Mouse (Mus musculus) regulatory T cell (primary cell): ENCODE data around the gene Adtrp.

Experiments
- in situ Hi-C: fragments of 300-600 bp; cut with MboI, MseI; formaldehyde crosslinking; loops from one replicate; pipeline ENCODE4 v1.15.1; 2025; ENCODE audit warnings: high pct_unique_total_duplicates

Gene Adtrp

DNA sequence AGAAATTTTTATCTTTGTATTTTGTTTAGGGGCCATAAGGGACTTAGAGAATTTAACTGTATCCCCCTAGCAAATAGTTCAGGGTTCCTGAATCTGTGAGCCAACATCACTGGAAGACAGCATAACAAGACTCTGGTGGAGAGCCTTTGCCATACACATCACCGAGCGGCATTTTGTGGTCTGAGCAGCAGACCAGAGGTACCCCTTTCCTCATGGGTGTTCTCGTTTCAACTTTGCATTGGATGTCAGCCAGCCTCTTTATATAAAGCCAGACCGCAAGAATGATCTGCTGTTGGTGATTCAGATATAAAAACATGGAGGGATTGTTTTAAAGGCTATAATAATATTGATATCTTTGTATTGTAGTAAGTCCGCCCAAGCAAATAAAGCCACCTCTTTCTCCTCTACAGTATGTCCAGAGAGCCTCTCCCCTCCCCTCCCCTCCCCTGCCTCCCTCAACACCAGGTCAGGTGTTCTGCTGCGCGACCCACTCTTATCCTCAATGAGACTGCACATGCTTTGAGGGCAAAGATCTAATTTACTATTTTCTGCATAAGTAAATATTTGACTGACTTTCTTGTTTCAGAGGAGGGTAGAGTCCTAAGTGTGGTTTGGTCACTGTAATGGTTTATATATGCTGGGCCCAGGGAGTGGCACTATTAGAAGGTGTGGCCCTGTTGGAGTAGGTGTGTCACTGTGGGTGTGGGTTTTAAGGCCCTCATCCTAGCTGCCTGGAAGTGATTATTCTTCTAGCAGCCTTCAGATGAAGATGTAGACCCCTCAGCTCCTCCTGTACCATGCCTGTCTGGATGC, 62.4 kb downstream of the Adtrp start:
- in situ Hi-C loops: no loop called here

DNA sequence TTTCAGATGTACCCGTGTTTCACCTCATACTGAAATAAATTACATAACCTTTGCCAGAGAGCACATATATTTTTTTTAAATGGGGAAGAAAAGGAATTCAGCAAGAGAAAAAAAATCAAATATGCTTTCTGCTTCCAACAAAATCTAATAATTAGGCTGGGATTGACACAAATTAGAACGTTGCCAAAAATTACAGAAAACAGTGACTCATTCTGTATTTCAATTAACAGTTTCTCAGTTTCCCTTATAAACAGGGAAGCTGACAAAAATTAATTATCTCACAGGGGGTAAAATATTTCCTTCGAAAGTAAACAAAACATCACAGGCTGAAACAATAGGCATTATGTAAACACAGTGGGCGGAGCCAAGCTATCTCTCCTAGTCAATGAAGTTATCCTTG, 67.2 kb downstream of the Adtrp start:
- in situ Hi-C loops: no loop called here

DNA sequence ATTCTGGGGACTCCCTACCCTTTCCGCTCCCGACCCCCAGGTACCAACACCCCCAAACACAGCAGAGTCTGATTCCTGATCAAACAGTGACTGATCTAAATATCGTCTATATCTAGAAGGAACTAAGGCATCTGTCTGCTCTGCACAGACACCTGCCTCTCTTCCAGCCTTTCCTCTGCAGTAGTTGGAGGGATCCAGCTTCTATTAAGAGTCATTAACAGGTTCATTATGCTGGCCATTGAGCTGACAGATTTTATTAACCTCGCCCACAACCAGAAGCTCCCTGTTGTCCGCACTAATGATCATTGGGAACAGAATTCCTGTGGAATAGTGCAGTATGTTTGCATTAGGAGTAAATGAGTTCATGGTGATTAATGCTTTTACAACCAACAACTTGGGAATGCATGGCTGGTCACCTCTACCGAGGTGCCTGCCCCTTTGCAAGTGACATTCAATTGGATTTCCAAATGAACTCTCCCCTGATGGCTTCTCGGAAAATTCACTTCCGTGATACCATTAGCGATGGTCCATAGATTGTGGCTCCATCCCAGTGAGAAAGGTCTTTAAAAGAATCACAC, 67.8 kb downstream of the Adtrp start:
- in situ Hi-C loops: no loop called here

DNA sequence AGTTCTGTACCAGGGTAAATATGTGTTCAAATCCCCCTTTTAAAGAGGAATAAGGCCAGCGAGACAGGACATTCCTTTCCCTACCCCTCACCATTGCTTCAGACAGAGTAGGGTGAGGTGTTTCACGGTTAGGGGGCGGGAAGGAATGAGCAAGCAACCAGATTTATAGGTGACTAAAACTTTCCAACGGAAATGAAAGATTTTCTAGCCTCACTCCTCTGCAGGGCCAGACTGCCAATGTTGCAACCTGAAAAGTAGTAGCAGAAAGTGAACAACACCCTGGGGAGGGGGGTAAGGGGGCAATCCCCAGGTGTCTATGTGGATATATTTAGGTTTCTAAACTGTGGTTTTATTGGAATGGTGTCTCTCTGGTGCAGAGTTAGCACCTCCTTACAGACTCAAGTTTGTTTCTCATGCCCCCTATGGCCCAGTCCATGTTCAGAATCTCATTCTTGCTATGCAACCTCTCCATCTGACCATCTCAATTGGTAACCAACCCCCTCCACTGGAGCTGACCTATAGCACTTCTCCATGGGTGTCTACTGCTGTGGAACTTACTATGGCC, 73.6 kb downstream of the Adtrp start:
- in situ Hi-C loops: no loop called here

DNA sequence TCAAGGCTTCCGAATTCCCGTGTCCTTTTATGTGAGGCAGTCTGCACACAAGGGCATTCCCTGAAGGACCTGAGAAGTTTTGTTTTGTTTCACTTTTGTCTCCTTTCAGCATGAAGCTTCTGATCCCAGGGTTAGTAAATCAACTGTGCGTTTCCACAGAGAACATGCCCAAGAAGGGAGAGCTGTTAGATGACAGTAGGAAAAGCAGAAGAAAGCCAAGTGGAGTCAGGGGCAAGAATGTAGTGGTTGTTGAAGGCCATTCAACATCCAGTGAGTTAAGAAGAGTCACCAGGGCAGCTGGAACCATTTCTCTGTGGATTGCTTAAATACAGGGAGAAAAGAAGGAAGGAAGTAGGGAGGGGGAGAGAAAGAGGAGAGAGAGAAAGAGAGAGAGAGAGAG, 76.4 kb downstream of the Adtrp start:
- in situ Hi-C loops: no loop called here

DNA sequence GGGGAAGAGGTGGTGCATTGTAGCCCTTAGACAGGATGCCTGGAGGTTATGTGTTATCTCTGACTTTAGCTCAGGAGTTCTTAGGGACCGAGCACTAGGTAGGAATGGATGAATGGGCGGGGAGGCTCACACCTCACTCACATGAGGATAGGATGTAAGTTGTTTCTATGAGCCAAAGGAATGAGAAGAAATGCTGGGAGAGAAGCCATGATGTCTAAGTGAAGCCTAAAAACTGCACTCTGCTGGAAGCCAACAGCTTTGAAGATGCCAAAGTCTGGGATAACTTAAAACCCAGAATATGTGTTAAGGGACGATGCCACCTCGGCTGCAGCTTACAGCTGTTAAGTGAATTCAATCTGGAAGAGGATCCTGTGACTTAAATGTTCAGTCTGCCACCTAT, 79.5 kb downstream of the Adtrp start:
- in situ Hi-C loops: no loop called here

DNA sequence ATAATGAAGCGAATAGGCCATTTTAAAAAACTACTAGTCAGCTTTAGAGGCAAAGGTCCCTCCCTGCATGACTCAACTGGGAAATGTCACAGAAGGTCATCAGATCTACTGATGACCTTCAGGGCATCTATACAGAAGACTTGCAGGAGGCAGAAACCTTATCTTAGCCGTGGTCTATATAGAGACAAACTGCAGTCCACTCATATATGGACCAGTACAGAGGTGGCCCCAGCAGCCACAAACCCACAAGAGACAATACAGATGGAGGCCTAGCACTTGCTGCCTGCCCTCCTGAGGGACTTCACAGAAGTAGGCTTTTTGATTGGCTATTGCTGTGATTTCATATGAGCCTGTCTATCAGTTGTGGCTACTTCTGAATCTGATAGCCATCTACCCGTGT, 85.5 kb downstream of the Adtrp start:
- in situ Hi-C loops: no loop called here

DNA sequence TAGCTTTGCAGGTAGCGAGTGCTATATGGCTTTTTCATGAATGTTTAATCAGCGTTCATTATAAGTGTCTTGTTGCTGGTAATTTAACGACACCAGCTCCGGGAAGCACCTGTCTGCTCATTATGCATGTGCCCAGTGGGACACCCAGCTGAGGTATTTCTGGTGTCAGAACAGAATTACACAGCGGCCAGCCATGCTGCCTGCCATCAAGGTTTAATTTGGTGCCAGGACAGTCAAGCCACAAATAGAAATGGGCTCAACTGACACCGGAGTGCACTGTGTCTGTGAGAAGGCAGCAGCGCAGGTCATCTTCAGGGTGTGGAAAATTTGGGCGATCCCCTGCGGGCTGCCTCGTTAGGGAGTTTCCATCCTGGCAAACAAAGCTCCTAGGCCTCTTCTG, 87.0 kb downstream of the Adtrp start:
- in situ Hi-C loops: no loop called here

DNA sequence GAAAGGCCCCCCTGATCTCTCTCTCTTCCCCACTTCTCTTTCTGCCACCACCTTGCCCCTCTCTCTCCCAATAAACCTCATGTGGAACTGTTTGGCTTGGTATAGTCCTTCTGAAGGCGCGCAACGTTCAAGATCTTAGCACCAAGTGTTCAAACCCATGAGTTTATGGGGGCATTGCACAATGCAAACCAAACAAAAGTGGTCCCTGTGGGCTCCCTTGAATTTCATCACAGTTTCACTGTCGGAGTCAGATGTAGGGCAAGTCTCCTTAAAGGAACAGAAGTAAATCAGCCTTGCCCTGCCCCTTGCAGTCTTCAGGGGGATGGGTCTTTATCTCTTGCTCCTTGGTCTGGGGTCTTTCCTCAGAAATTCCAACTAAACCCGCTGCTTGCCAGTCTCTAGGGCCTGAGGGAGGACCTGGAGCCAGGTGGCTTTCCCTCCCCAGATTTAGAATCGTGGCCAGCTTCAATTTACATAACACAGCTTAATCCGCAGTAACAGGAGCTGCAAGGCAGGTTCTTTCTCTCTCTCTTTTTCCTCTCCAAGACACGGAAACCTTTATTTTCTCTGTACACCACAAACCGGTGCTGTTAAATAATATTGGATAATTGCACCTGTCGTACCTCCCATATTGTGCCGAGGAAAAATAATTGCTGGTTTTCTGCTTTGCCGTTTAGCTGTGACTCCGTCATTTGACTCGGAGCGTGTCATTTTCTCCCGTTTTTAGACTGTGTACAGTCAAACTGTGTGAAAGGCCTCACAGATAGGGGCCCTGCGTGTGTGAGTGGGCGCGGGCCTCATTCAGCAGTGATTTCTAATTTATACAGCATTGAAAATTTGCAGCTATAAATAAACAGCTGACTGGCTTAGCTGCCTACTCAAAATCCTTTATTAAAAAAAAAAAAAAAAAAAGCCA, 88.7 kb downstream of the Adtrp start:
- in situ Hi-C loops: no loop called here

DNA sequence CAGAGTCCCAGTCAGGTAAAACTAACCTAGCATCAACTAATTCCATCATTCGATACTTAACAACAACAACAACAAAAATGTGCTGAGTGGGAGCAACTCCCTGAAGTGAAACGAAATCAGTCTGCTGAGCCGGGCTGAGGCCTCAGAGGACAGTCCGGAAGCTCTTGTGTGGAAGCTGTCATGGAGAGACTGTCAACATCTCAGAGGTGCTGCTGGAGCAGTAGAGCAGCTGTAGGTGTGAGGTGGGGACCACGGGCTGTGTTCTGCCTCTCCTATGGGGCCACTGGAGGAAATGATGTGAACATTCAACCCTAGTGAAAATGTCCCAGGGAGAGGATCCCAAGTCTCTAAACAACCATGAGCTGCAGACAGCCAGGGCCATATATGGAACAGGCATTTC, 94.4 kb downstream of the Adtrp start:
- in situ Hi-C loops: no loop called here

DNA sequence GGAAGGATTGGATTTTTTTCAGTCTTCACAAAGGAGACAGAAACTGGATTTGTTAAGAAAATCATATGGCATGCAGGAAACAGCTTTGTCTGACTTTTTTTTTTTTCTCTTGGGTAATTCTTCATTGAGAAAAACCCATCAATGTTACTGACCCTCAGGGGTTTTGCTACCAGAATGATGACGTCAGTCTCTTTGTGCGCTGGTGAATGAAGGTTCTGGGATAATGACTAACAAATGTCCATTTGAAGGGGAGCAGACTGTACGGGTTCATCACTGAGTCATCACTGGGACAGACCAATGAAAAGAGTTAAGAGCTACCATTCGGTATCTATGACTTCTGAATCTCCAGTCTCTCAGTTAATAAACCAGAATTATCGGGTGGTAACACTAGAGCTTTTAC, 97.0 kb downstream of the Adtrp start:
- in situ Hi-C loops: no loop called here

DNA sequence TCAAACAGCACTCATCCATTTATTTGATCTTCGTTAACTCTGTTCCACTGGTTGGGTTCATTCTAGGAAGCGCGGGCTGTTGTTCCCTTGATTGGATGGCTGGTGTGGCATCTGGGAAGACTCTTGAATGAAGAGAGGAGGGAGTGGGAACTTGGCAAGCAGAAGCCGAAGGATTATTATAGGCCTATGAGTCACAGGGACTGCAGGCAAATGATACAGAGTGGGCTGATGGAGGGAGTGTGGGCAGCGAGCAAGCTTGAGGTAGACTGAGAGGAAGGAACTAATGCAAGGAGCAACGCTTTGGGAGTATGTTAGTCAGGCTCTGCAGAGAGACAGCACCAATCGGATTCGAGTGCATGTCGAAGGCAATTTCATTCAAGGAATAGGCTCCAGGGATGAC, 98.6 kb downstream of the Adtrp start:
- in situ Hi-C loops: no loop called here

DNA sequence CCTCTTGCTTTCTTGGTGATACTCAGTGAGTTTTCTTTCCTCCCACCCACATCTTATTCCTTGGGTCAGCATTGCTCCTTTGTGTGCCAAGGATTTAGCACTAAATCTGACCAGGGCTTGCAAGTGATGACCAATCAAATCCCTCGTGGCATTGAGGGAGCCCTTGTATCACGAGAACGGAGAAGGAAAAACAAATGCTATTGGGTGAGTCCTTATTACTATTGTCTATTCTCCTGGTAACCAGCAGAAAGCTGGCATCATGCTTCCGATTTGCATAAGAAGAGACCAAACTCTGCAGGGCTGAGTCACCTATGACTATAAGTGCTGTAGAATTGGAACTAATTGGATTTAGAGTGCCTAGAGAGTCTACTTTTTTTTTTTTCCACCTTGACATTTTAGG, 99.8 kb downstream of the Adtrp start:
- in situ Hi-C loops: no loop called here

DNA sequence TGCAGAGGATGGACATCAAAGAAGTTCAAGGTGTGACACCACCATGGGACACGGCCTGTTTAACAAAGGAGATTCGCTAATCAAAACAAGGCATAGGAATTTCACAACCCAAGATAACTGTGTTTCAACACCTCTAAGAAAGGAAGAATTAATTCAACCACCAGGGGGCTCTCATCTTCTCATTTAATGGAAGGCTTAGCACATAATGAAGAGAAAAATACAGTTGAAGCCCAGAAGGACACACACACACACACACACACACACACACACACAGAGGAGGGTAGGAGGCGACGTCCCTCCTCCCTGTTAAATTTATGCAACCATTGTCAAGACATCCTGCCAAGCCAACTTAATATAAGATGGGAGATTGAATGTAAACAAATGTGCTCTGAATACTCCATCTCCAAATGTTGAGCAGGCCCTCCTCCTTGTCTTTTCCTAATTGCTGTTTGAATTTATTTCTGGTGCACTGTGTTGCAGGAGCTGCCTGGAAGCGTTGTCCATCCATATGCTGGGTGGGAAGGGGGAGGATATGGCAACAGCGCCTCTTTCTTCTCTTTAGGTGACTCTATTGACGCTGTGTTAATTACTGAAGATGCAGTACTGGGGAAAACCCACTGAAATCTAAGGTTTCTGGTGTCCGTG, 100.4 kb downstream of the Adtrp start:
- in situ Hi-C loops: no loop called here

DNA sequence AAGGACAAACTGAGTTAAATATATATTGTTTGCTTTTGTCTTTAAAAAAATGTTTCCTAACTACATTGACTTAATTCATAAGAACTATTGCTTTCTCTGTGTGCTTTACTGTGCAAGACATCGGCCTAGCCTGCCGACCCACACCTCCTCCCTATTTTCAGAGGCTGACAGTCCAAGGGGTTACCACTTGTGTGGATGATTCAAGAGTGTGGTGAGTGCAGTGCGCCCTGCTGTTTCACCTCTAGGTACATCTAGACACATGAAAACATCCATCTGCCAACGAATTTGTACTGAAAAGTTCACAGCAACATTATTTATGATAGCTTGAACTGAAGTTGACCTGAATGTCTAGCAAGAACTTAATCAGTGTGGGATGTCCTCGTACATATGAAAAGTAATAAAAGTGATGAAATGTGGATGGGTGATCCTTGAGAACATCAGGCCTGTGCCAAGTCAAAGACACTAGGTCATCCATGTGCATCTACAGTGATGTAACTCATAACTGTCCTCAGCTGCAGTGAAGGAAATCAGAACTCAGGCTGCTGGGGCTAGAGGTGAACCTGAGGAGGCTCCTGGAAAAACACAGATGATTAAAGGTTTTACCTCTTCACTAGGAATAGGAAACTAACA, 106.9 kb downstream of the Adtrp start:
- in situ Hi-C loops: no loop called here

DNA sequence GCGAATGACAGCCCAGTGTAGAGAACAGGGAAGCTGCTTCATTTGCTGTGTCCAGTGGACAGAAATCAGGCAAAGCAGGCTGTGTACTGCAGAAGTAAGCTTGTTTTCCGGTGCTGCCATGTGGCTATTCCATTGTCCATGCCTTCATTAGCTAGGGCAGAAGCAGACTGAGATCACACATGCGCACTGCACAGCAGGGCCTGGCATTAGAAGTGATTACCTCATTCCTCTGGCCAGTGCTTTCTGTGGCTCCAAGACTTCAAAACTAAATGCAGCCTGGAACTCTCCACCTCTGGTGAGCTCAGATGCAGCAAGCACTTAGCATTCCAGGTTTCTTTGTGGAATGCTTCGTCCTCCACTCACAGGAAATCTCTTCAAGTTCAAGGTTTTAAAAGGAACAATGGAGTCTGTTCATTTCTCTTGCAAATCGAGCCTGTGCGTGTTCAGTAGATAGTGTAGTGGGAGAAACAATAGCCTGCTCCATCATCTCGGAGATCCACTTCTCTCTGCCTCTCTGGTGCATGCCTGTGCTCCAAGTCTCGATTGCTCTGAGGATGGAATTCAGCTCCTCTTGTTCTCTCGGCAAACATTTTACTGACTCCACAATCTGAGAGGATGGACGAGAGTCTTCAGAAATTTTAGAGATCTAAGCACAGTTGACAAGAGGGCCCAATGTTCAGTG, 109.7 kb downstream of the Adtrp start:
- in situ Hi-C loops: loop anchor here (5.0 kb wide), 1 partner anchor 105 kb away; no protein-coding TSS in a partner anchor

DNA sequence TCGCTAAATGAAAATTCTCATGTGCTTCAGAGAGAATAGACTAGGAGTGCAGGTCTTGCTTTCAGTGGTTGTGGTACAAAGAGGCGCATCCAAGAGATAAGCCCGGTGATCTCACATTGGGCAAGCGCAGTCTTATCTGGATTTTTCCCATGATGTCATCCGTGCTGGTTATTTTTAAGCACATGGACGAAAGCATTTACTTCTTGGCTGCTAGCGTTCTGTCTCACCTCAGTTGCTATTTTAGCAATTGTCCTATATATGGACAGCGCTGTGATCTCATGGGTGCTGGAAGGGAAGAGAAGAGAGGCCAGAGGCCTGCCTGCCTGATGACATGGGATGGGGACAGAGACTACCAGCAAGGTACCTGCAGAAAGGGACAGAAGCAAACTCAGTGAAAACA, 117.8 kb downstream of the Adtrp start:
- in situ Hi-C loops: no loop called here

DNA sequence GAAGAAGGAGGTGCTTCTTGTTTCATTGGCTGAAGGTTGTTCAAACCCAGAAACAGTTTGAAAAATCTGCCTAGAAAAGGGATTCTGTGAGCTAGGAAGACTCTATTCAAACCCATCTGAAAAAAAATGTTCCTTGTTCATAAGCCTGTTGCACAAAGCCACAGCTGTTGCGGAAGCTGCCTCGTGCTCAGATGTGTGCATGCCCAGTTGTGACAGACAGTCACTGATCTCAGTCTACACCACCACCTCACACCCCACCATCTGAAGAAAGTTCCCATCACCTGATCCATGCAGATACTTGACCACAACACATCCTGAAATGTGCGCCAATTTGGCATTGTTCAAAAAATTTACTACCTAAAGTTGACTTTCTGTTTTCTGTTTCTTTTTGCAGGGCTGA, 119.7 kb downstream of the Adtrp start:
- in situ Hi-C loops: no loop called here

DNA sequence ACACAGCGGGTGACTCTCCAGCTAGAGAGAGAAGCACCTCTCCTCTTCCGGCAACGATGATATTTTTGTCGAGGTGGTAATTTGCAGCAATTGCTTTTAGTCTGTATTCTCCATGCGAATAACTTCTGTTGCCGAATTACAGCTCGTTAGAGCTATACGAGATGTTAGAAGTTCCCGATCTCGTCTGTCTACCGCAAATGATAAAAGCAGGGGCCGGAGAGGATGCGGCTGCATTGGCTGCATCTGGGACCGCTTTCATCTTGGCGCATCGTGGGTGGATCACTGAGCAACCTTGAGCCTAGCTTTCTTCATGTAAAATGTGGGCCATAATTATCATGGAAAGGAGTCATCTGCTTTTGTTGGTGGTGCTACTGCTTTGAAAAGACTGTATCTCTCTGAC, 128.2 kb downstream of the Adtrp start:
- in situ Hi-C loops: no loop called here

DNA sequence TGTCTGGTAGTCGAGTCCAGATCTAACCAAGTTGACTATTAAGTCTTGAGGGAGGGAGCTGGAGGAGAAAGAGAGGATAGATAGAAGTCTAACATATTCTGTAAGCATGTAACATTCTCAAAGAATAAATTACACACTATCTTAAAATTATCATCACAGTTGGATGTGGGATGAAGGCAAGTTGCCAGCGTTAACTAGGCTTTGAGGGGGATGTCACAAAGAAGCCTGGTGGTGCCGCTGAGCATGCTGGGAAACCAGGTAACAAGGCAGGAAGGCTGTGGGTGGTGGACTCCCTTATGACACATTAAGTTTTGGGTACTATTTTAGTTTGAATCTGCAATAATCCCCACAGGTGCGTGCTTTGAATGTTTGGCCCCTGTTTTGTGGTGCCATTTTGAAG, 129.4 kb downstream of the Adtrp start:
- in situ Hi-C loops: no loop called here
